Mouse (Mus musculus) midbrain, embryonic 11.5 days (tissue): ENCODE data around the gene Lipe. TPM values are rescaled to one million over a fixed set of nuclear protein-coding genes. Genes with fewer than 3 reads are reported as not detected.
A peak's percentile ranks its signal among the peaks of the same experiment; 100 is the strongest.
"Not testable (repeated sequence)": the region's sequence is repeated elsewhere in the genome, so short reads cannot be mapped to it uniquely, and the experiment has no call there.

Experiments used
- ATAC-seq: fragments of 200-750 bp; cut with Nextera tagmentation; 2 replicates; pipeline ENCODE4 v1.8.0; 2017; ENCODE audit warnings: moderate TSS enrichment, moderate library complexity; ENCODE audit not compliant: low FRiP score
- DNase-seq: peaks from one replicate; pipeline ENCODE4 v3.0.0; 2015; ENCODE audit warnings: low spot score; ENCODE audit errors: missing footprints
- H3K27ac ChIP-seq: fragments of 300-500 bp; sonication (generic); 2 replicates; pipeline ENCODE4 v1.5.1; 2014; ENCODE audit warnings: low read depth, low read length
- H3K27me3 ChIP-seq: fragments of 300-500 bp; sonication (generic); 2 replicates; pipeline ENCODE4 v1.6.1; 2014; ENCODE audit warnings: mild to moderate bottlenecking, low read length, moderate library complexity, mixed read lengths; ENCODE audit not compliant: control insufficient read depth, insufficient read depth
- H3K36me3 ChIP-seq: fragments of 300-500 bp; sonication (generic); 2 replicates; pipeline ENCODE4 v1.6.1; 2014; ENCODE audit warnings: mild to moderate bottlenecking, low read length, moderate library complexity, mixed read lengths; ENCODE audit not compliant: control insufficient read depth, insufficient read depth
- H3K4me1 ChIP-seq: fragments of 300-500 bp; sonication (generic); 2 replicates; pipeline ENCODE4 v1.6.1; 2014; ENCODE audit warnings: low read length; ENCODE audit not compliant: control insufficient read depth, insufficient read depth
- H3K4me2 ChIP-seq: fragments of 300-500 bp; sonication (generic); 2 replicates; pipeline ENCODE4 v1.6.1; 2014; ENCODE audit warnings: mild to moderate bottlenecking, moderate library complexity
- H3K4me3 ChIP-seq: fragments of 300-500 bp; sonication (generic); 2 replicates; pipeline ENCODE4 v1.5.1; 2014; ENCODE audit warnings: low read depth, low read length
- H3K9ac ChIP-seq: fragments of 300-500 bp; sonication (generic); 2 replicates; pipeline ENCODE4 v1.6.1; 2014; ENCODE audit warnings: low read length
- H3K9me3 ChIP-seq: fragments of 300-500 bp; sonication (generic); 2 replicates; pipeline ENCODE4 v1.6.1; 2016; ENCODE audit warnings: low read length; ENCODE audit not compliant: control insufficient read depth
- WGBS: fragments of 180-500 bp; shearing (Covaris S2); extraction: QIAGEN DNeasy Blood & Tissue Kit; methylation state at CpG from one replicate; pipeline ENCODE4 v1.1.7; 2014; 5-methylcytosine and 5-hydroxymethylcytosine counted together
- polyA plus RNA-seq: library from polyadenylated mRNA; unstranded; fragments of >200 nt; fragmentation: Nextera tagmentation; extraction: Ambion mirVana; gene quantifications from 2 replicates; pipeline ENCODE4 v1.2.1, GENCODE M21; 2014

Lipe gene
- polyA plus RNA-seq, 1 experiment from 2014 or later = 1.7 TPM

GRCm38 (mm10) chr7:25402671-25403101 lies 4.2 kb upstream of the Lipe start:
- Histone ChIP-seq H3K4me3 (no peak overlapping the region), H3K4me1 (no peaks in the 10 kb centered on the region), H3K9ac (no peak overlapping the region), H3K27me3 (no peaks in the 10 kb centered on the region), H3K4me2 (no peak overlapping the region), H3K27ac (no peak overlapping the region), H3K36me3 (no peaks in the 10 kb centered on the region), H3K9me3 (no peaks in the 10 kb centered on the region)
- 0% methylated on average over 2 of the region's 2 CpGs for WGBS
- ATAC-seq = no peak
- DNase-seq = peak; percentile 86

GRCm38 (mm10) chr7:25401986-25402385 lies 3.5 kb upstream of the Lipe start:
- DNase-seq (no peak), ATAC-seq (no peak)
- Histone ChIP-seq H3K27me3 (no peaks in the 10 kb centered on the region), H3K4me1 (no peaks in the 10 kb centered on the region), H3K9ac (no peak overlapping the region), H3K4me2 (no peak overlapping the region), H3K36me3 (no peaks in the 10 kb centered on the region), H3K27ac (no peak overlapping the region), H3K4me3 (no peak overlapping the region), H3K9me3 (no peaks in the 10 kb centered on the region)
- 18% methylated on average over 5 of the region's 5 CpGs for WGBS

- ATAC-seq = no peak
- WGBS = 62% methylated on average over 2 of the region's 2 CpGs
Observed at GRCm38 (mm10) chr7:25401551-25401950, 3.0 kb upstream of the Lipe start.

GRCm38 (mm10) chr7:25399028-25399427 lies 518 bp upstream of the Lipe start:
- not testable (repeated sequence) for H3K27me3 ChIP-seq, H3K27ac ChIP-seq, H3K36me3 ChIP-seq, H3K4me1 ChIP-seq, H3K4me3 ChIP-seq, DNase-seq, H3K9me3 ChIP-seq, H3K4me2 ChIP-seq, ATAC-seq, H3K9ac ChIP-seq

More at GRCm38 (mm10) chr7:25401551-25401950, 3.0 kb upstream of the Lipe start:
- Histone ChIP-seq H3K9me3 (no peaks in the 10 kb centered on the region), H3K27me3 (no peaks in the 10 kb centered on the region), H3K9ac (no peak overlapping the region), H3K4me1 (no peaks in the 10 kb centered on the region), H3K27ac (no peak overlapping the region), H3K36me3 (no peaks in the 10 kb centered on the region), H3K4me3 (no peak overlapping the region), H3K4me2 (no peak overlapping the region)
- no peak for DNase-seq

GRCm38 (mm10) chr7:25396621-25397020 lies 1.9 kb downstream of the Lipe start:
- WGBS = 93% methylated on average over 14 of the region's 14 CpGs
- Histone ChIP-seq H3K4me1 (peaks cover 7% of the 10 kb centered on the region), H3K27ac (no peak overlapping the region), H3K4me2 (no peak overlapping the region; the same call in 1 of the 2 replicates), H3K9me3 (no peaks in the 10 kb centered on the region), H3K9ac (no peak overlapping the region), H3K36me3 (no peaks in the 10 kb centered on the region), H3K27me3 (no peaks in the 10 kb centered on the region), H3K4me3 (no peak overlapping the region)
- ATAC-seq (peak; percentile 25; the same call in 1 of the 2 replicates), DNase-seq (peak; percentile 83)

GRCm38 (mm10) chr7:25395558-25396521 lies 2.7 kb downstream of the Lipe start:
- H3K27ac ChIP-seq = no peak overlapping the region; the same call in 1 of the 2 replicates
- H3K9ac ChIP-seq = peak overlapping the region; percentile 73
- peak overlapping the region; percentile 69 for H3K4me3 ChIP-seq
- ATAC-seq (peak; percentile 97), DNase-seq (peak; percentile 99)
- H3K9me3 ChIP-seq = no peaks in the 10 kb centered on the region
- H3K4me2 ChIP-seq = peak overlapping the region; percentile 88
- peaks cover 7% of the 10 kb centered on the region for H3K4me1 ChIP-seq
- no peaks in the 10 kb centered on the region for H3K36me3 ChIP-seq
- H3K27me3 ChIP-seq = no peaks in the 10 kb centered on the region
- WGBS = 7% methylated on average over 51 of the region's 52 CpGs

- no peaks in the 10 kb centered on the region for H3K9me3 ChIP-seq
- peak overlapping the region; percentile 73 for H3K9ac ChIP-seq
- H3K27me3 ChIP-seq = no peaks in the 10 kb centered on the region
- H3K27ac ChIP-seq = no peak overlapping the region
- DNase-seq (no peak), ATAC-seq (no peak; the same call in 1 of the 2 replicates)
- H3K4me1 ChIP-seq = peaks cover 7% of the 10 kb centered on the region
- H3K4me3 ChIP-seq = peak overlapping the region; percentile 69
- H3K36me3 ChIP-seq = no peaks in the 10 kb centered on the region
- 1% methylated on average over 22 of the region's 22 CpGs for WGBS
- peak overlapping the region; percentile 88 for H3K4me2 ChIP-seq
Observed at GRCm38 (mm10) chr7:25395186-25395557, 3.3 kb downstream of the Lipe start.

GRCm38 (mm10) chr7:25394754-25395153 lies 3.8 kb downstream of the Lipe start:
- 30% methylated on average over 7 of the region's 7 CpGs for WGBS
- Histone ChIP-seq H3K27me3 (no peaks in the 10 kb centered on the region), H3K9me3 (no peaks in the 10 kb centered on the region), H3K9ac (peak overlapping the region; percentile 73), H3K4me2 (peak overlapping the region; percentile 88), H3K4me3 (peak overlapping the region; percentile 69), H3K4me1 (peaks cover 7% of the 10 kb centered on the region), H3K27ac (no peak overlapping the region), H3K36me3 (no peaks in the 10 kb centered on the region)
- no peak for ATAC-seq
- DNase-seq = peak; percentile 85

- Histone ChIP-seq H3K4me1 (peaks cover 7% of the 10 kb centered on the region), H3K27ac (no peak overlapping the region), H3K36me3 (no peaks in the 10 kb centered on the region), H3K4me3 (no peak overlapping the region), H3K9me3 (no peaks in the 10 kb centered on the region), H3K4me2 (no peak overlapping the region), H3K9ac (no peak overlapping the region), H3K27me3 (no peaks in the 10 kb centered on the region)
- DNase-seq = no peak
- 81% methylated on average over 8 of the region's 8 CpGs for WGBS
- ATAC-seq = no peak
Observed at GRCm38 (mm10) chr7:25393451-25394210, 4.9 kb downstream of the Lipe start.
